Mouse (Mus musculus) heart, embryonic 14.5 days (tissue): ENCODE results near the gene Adgb. TPM values are rescaled to one million over a fixed set of nuclear protein-coding genes. Genes with fewer than 3 reads are reported as not detected.

Experiments used
- ATAC-seq: fragments of 200-750 bp; cut with Nextera tagmentation; 2 replicates; pipeline ENCODE4 v1.8.0; 2017; ENCODE audit warnings: low read depth, moderate TSS enrichment; ENCODE audit not compliant: insufficient number of reproducible peaks, insufficient read depth, low FRiP score
- H3K27ac ChIP-seq, 2 experiments: fragments of 200-500 bp in 1 of 2; fragments of 300-500 bp in 1 of 2; sonication (generic) in 1 of 2; replicated peaks in 1 of 2; 2 replicates each; pipeline ENCODE4 v1.5.1; 2012 to 2014; ENCODE audit warnings: low read depth in 2 of 2, low read length in 2 of 2, control low read depth in 1 of 2, mild to moderate bottlenecking in 1 of 2, mixed read lengths in 1 of 2; ENCODE audit not compliant: control insufficient read depth in 1 of 2, insufficient read depth in 1 of 2
- H3K27me3 ChIP-seq: fragments of 300-500 bp; sonication (generic); 2 replicates; pipeline ENCODE4 v1.6.1; 2014; ENCODE audit warnings: mild to moderate bottlenecking, low read length, control low read depth; ENCODE audit not compliant: control insufficient read depth, insufficient read depth
- H3K36me3 ChIP-seq: fragments of 300-500 bp; sonication (generic); 2 replicates; pipeline ENCODE4 v1.6.1; 2014; ENCODE audit warnings: mild to moderate bottlenecking, control low read depth, low read length, mixed read lengths; ENCODE audit not compliant: control insufficient read depth, insufficient read depth
- H3K4me1 ChIP-seq, 2 experiments: fragments of 200-500 bp in 1 of 2; fragments of 300-500 bp in 1 of 2; sonication (generic) in 1 of 2; 2 replicates each; pipeline ENCODE4 v1.6.1; 2012 to 2014; ENCODE audit warnings: low read length in 2 of 2, control low read depth in 1 of 2, mixed read lengths in 1 of 2; ENCODE audit not compliant: control insufficient read depth in 2 of 2, insufficient read depth in 2 of 2
- H3K4me2 ChIP-seq: fragments of 300-500 bp; sonication (generic); 2 replicates; pipeline ENCODE4 v1.6.1; 2014; ENCODE audit warnings: mild to moderate bottlenecking, low read length
- H3K4me3 ChIP-seq, 2 experiments: fragments of 200-500 bp in 1 of 2; fragments of 300-500 bp in 1 of 2; sonication (generic) in 1 of 2; 2 replicates each; pipeline ENCODE4 v1.5.1; 2012 to 2014; ENCODE audit warnings: low read length in 2 of 2, mild to moderate bottlenecking in 2 of 2, control low read depth in 1 of 2, low read depth in 1 of 2, moderate library complexity in 1 of 2; ENCODE audit not compliant: control insufficient read depth in 1 of 2, insufficient read depth in 1 of 2
- H3K9ac ChIP-seq: fragments of 300-500 bp; sonication (generic); 2 replicates; pipeline ENCODE4 v1.6.1; 2014; ENCODE audit warnings: mild to moderate bottlenecking, low read length
- H3K9me3 ChIP-seq: fragments of 300-500 bp; sonication (generic); 2 replicates; pipeline ENCODE4 v1.6.1; 2016; ENCODE audit warnings: low read length, control low read depth; ENCODE audit not compliant: control insufficient read depth
- WGBS: fragments of 180-500 bp; shearing (Covaris S2); extraction: QIAGEN DNeasy Blood & Tissue Kit; methylation state at CpG from one replicate; pipeline ENCODE4 v1.1.7; 2014; 5-methylcytosine and 5-hydroxymethylcytosine counted together
- polyA plus RNA-seq: library from polyadenylated mRNA; unstranded; fragments of >200 nt; fragmentation: Nextera tagmentation; extraction: Ambion mirVana; gene quantifications from 2 replicates; pipeline ENCODE4 v1.2.1, GENCODE M21; 2014

Gene Adgb
- polyA plus RNA-seq, 1 experiment from 2014 or later = 0.20 TPM

- Histone ChIP-seq H3K9me3 (no peaks in the 10 kb centered on the region), H3K4me1 (no peaks in the 10 kb centered on the region), H3K9ac (no peak overlapping the region), H3K4me2 (no peak overlapping the region), H3K4me3 (no peak overlapping the region), H3K27me3 (no peaks in the 10 kb centered on the region), H3K27ac (no peak overlapping the region), H3K36me3 (no peaks in the 10 kb centered on the region)
- ATAC-seq = no peak
- WGBS = 63% methylated on average over 5 of the region's 5 CpGs
Observed at GRCm38 (mm10) chr10:10411046-10411445, 61.1 kb downstream of the Adgb start.

- no peaks in the 10 kb centered on the region for H3K36me3 ChIP-seq
- 17% methylated on average over 3 of the region's 3 CpGs for WGBS
- H3K9ac ChIP-seq = no peak overlapping the region
- H3K4me2 ChIP-seq = no peak overlapping the region
- no peak overlapping the region for H3K4me3 ChIP-seq
- no peak overlapping the region for H3K27ac ChIP-seq
- no peaks in the 10 kb centered on the region for H3K4me1 ChIP-seq
- H3K27me3 ChIP-seq = no peaks in the 10 kb centered on the region
- no peak for ATAC-seq
- no peaks in the 10 kb centered on the region for H3K9me3 ChIP-seq
Observed at GRCm38 (mm10) chr10:10408166-10408565, 64.0 kb downstream of the Adgb start.

- H3K4me1 ChIP-seq = 0 out of 4 replicates have a peak, but pooled peaks cover 0 to 3% of the 10 kb centered on the region in 2 experiments
- no peak for ATAC-seq
- no peak overlapping the region for H3K9ac ChIP-seq
- no peaks in the 10 kb centered on the region for H3K9me3 ChIP-seq
- peak overlapping the region; percentile 33 to 50 for H3K27ac ChIP-seq
- no peak overlapping the region for H3K4me2 ChIP-seq
- WGBS = 55% methylated on average over 4 of the region's 4 CpGs
- no peaks in the 10 kb centered on the region for H3K27me3 ChIP-seq
- H3K4me3 ChIP-seq = no peak overlapping the region
- H3K36me3 ChIP-seq = no peaks in the 10 kb centered on the region
Observed at GRCm38 (mm10) chr10:10395784-10396481, 76.2 kb downstream of the Adgb start.

GRCm38 (mm10) chr10:10374629-10375028, 97.5 kb downstream of the Adgb start:
- no peak for ATAC-seq
- H3K9me3 ChIP-seq = no peaks in the 10 kb centered on the region
- no peak overlapping the region for H3K4me3 ChIP-seq
- no peak overlapping the region for H3K4me2 ChIP-seq
- WGBS = 65% methylated on average over 1 of the region's 1 CpGs
- no peaks in the 10 kb centered on the region for H3K27me3 ChIP-seq
- no peaks in the 10 kb centered on the region for H3K36me3 ChIP-seq
- no peak overlapping the region for H3K27ac ChIP-seq
- no peaks in the 10 kb centered on the region for H3K4me1 ChIP-seq
- H3K9ac ChIP-seq = no peak overlapping the region

- Histone ChIP-seq H3K36me3 (no peaks in the 10 kb centered on the region), H3K27me3 (no peaks in the 10 kb centered on the region), H3K4me1 (no peaks in the 10 kb centered on the region), H3K9ac (no peak overlapping the region), H3K9me3 (no peaks in the 10 kb centered on the region), H3K4me2 (no peak overlapping the region), H3K27ac (no peak overlapping the region), H3K4me3 (no peak overlapping the region)
- 75% methylated on average over 1 of the region's 1 CpGs for WGBS
- ATAC-seq = no peak
Observed at GRCm38 (mm10) chr10:10364025-10364424, 108.1 kb downstream of the Adgb start.

- 10% methylated on average over 3 of the region's 3 CpGs for WGBS
- H3K4me1 ChIP-seq = no peaks in the 10 kb centered on the region
- H3K4me2 ChIP-seq = no peak overlapping the region
- no peak overlapping the region for H3K4me3 ChIP-seq
- H3K9me3 ChIP-seq = no peaks in the 10 kb centered on the region
- ATAC-seq = peak; percentile 26; the same call in 1 of the 2 replicates
- H3K27ac ChIP-seq = no peak overlapping the region
- no peaks in the 10 kb centered on the region for H3K27me3 ChIP-seq
- H3K9ac ChIP-seq = no peak overlapping the region
- no peaks in the 10 kb centered on the region for H3K36me3 ChIP-seq
Observed at GRCm38 (mm10) chr10:10355605-10356227, 116.4 kb downstream of the Adgb start.

- Histone ChIP-seq H3K4me3 (no peak overlapping the region), H3K4me1 (no peaks in the 10 kb centered on the region), H3K27ac (no peak overlapping the region), H3K27me3 (no peaks in the 10 kb centered on the region), H3K9me3 (0 out of 2 replicates have a peak, but pooled peaks cover 2% of the 10 kb centered on the region), H3K4me2 (no peak overlapping the region), H3K9ac (no peak overlapping the region), H3K36me3 (no peaks in the 10 kb centered on the region)
- ATAC-seq = no peak
- WGBS = 69% methylated on average over 3 of the region's 3 CpGs
Observed at GRCm38 (mm10) chr10:10352184-10352583, 119.9 kb downstream of the Adgb start.
